Mouse (Mus musculus) liver, adult 2 months (tissue): ENCODE data around the gene Kcnk3.

ENCODE experiments used
- CTCF ChIP-seq: fragments of 200-500 bp; IDR thresholded peaks from 2 replicates; pipeline ENCODE4 v1.5.1; 2011; ENCODE audit warnings: low read depth, low read length, control low read depth
- POLR2A ChIP-seq: fragments of 200-500 bp; IDR thresholded peaks from 2 replicates; pipeline ENCODE4 v1.6.1; 2011; ENCODE audit warnings: low read length, control low read depth; ENCODE audit not compliant: insufficient read depth; ENCODE audit errors: extremely low read depth

- TF ChIP-seq CTCF (no peak), POLR2A (no peak)
Measured at GRCm38 (mm10) chr5:30606424-30607073, 18.6 kb downstream of the Kcnk3 start.
